Mouse (Mus musculus) neural tube, embryonic 15.5 days (tissue): Measurements from ENCODE around the gene Mrgprh. TPM values are rescaled to one million over a fixed set of nuclear protein-coding genes. Genes with fewer than 3 reads are reported as not detected.

Experiments
- ATAC-seq: fragments of 200-750 bp; cut with Nextera tagmentation; 2 replicates; pipeline ENCODE4 v1.8.0; 2017; ENCODE audit warnings: mild to moderate bottlenecking, moderate TSS enrichment, moderate library complexity; ENCODE audit not compliant: low FRiP score
- H3K27ac ChIP-seq: fragments of 300-500 bp; sonication (generic); replicated peaks from 2 replicates; pipeline ENCODE4 v1.5.1; 2015; ENCODE audit warnings: mild to moderate bottlenecking, inconsistent platforms
- H3K27me3 ChIP-seq: fragments of 300-500 bp; sonication (generic); replicated peaks from 2 replicates; pipeline ENCODE4 v1.6.1; 2015; ENCODE audit warnings: inconsistent platforms
- H3K36me3 ChIP-seq: fragments of 300-500 bp; sonication (generic); 2 replicates; pipeline ENCODE4 v1.6.1; 2015; ENCODE audit warnings: inconsistent platforms
- H3K4me1 ChIP-seq: fragments of 300-500 bp; sonication (generic); 2 replicates; pipeline ENCODE4 v1.6.1; 2015; ENCODE audit warnings: inconsistent platforms
- H3K4me2 ChIP-seq: fragments of 300-500 bp; sonication (generic); 2 replicates; pipeline ENCODE4 v1.6.1; 2015; ENCODE audit warnings: inconsistent platforms, mild to moderate bottlenecking, moderate library complexity
- H3K4me3 ChIP-seq: fragments of 300-500 bp; sonication (generic); replicated peaks from 2 replicates; pipeline ENCODE4 v1.5.1; 2015; ENCODE audit warnings: mild to moderate bottlenecking, inconsistent platforms
- H3K9ac ChIP-seq: fragments of 300-500 bp; sonication (generic); replicated peaks from 2 replicates; pipeline ENCODE4 v1.6.1; 2015; ENCODE audit warnings: mild to moderate bottlenecking, inconsistent platforms
- H3K9me3 ChIP-seq: fragments of 300-500 bp; sonication (generic); replicated peaks from 2 replicates; pipeline ENCODE4 v1.6.1; 2016; ENCODE audit warnings: inconsistent platforms
- WGBS: fragments of 180-500 bp; shearing (Covaris S2); methylation state at CpG from one replicate; pipeline ENCODE4 v1.1.7; 2015; ENCODE audit warnings: mixed read lengths; 5-methylcytosine and 5-hydroxymethylcytosine counted together
- polyA plus RNA-seq: library from polyadenylated mRNA; unstranded; fragments of >200 nt; fragmentation: Nextera tagmentation; extraction: Ambion mirVana; gene quantifications from 2 replicates; pipeline ENCODE4 v1.2.1, GENCODE M21; 2015

Mrgprh gene
- not detected in 2 replicates for polyA plus RNA-seq

- Histone ChIP-seq H3K4me2 (no peak within 1 kb of the TSS), H3K4me1 (peaks cover 17% of the 10 kb centered on the region), H3K27me3 (no peaks in the 10 kb centered on the region; the same call in 1 of the 2 replicates), H3K4me3 (no peak within 1 kb of the TSS), H3K27ac (no peak within 1 kb of the TSS), H3K9me3 (no peaks in the 10 kb centered on the region), H3K9ac (no peak within 1 kb of the TSS), H3K36me3 (no peaks in the 10 kb centered on the region)
- WGBS: 84% methylated on average over 5 of the region's 5 CpGs
- no peak for ATAC-seq
Measured at GRCm38 (mm10) chr17:12875734-12876133, at the start of gene Mrgprh. TSS of gene Mrgprh (plus strand) at chr17:12876034.

DNA sequence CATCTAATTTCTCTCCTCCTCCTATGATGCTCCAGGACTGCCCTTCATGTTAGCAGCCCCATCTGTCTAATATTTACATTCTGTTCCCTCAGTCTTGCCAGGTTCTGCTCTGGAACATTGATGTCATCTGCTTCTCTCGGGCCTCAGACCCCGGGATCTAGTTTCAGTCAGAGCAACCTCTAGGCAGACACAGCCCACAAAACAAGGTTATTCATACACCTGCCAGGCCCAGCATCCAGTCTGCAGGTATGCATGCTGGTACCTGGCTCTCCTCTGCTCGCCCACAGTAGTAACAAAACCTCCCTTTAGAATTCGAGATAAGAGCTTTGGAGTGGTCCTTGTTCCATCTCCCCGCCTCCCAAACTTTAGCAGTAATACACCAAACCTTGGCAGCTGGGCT lies 45.5 kb upstream of the Mrgprh start:
- Histone ChIP-seq H3K9me3 (no peaks in the 10 kb centered on the region), H3K9ac (no peak overlapping the region), H3K4me1 (no peaks in the 10 kb centered on the region), H3K4me2 (no peak overlapping the region), H3K4me3 (no peak overlapping the region), H3K27me3 (no peaks in the 10 kb centered on the region), H3K27ac (no peak overlapping the region), H3K36me3 (no peaks in the 10 kb centered on the region)
- WGBS: 80% methylated on average over 5 of the region's 5 CpGs
- ATAC-seq: no peak

- Histone ChIP-seq H3K27ac (no peak overlapping the region), H3K9me3 (no peaks in the 10 kb centered on the region), H3K4me2 (no peak overlapping the region), H3K4me3 (no peak overlapping the region), H3K27me3 (no peaks in the 10 kb centered on the region), H3K4me1 (no peaks in the 10 kb centered on the region), H3K9ac (no peak overlapping the region), H3K36me3 (no peaks in the 10 kb centered on the region)
- no peak for ATAC-seq
- WGBS: 93% methylated on average over 3 of the region's 3 CpGs
Measured at GRCm38 (mm10) chr17:12832231-12832630, 43.6 kb upstream of the Mrgprh start.

- Histone ChIP-seq H3K27me3 (no peaks in the 10 kb centered on the region), H3K4me3 (no peak overlapping the region), H3K9ac (no peak overlapping the region), H3K9me3 (no peaks in the 10 kb centered on the region), H3K4me2 (no peak overlapping the region), H3K36me3 (no peaks in the 10 kb centered on the region), H3K27ac (no peak overlapping the region), H3K4me1 (no peaks in the 10 kb centered on the region)
- 98% methylated on average over 4 of the region's 4 CpGs for WGBS
- ATAC-seq: no peak
Measured at GRCm38 (mm10) chr17:12832657-12833056, 43.2 kb upstream of the Mrgprh start.

DNA sequence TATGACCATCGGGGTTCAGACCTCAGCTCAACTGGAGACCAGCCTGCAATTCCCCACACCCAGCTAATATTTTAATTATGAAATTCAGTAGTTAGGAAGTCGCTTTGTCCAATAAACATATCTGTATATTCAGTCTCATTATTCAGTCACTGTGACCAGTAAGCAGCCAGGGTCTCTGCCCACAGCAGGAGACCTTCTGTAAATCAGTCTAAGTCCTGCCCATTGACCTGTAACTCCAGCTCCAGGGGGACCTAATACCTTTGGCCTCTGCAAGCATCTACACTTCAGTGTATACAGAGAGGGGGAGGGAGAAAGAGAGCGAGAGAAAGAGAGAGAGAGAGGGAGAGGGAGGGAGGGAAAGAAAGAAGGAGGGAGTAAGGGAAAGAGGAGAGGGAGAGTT lies 41.5 kb upstream of the Mrgprh start:
- H3K27me3 ChIP-seq: no peaks in the 10 kb centered on the region
- no peaks in the 10 kb centered on the region for H3K36me3 ChIP-seq
- no peak overlapping the region for H3K27ac ChIP-seq
- 83% methylated on average over 3 of the region's 3 CpGs for WGBS
- H3K9ac ChIP-seq: no peak overlapping the region
- H3K4me1 ChIP-seq: no peaks in the 10 kb centered on the region; the same call in 1 of the 2 replicates
- ATAC-seq: no peak
- no peaks in the 10 kb centered on the region for H3K9me3 ChIP-seq
- H3K4me2 ChIP-seq: no peak overlapping the region
- H3K4me3 ChIP-seq: no peak overlapping the region

DNA sequence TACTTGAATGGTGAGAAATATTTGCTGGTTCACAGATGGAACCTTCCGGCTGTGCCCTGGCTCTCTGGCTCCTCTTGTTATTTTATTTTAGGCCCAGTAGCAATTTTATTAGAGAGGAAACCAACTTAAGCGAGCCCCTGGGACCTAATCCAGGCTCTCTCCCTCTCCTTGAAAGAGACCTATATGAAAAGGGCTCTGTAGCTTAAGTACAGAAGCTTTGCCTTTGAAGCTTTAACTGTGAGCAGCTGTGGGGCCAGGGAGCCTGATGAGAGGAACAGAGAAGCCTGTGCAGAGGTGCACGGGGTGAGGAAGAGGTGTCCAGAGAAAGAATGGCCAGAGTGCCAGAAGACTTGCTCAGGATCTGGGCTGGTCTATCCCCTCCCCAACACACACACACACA lies 41.0 kb upstream of the Mrgprh start:
- no peak overlapping the region for H3K27ac ChIP-seq
- WGBS: 66% methylated on average over 3 of the region's 3 CpGs
- H3K9ac ChIP-seq: no peak overlapping the region
- peaks cover 2% of the 10 kb centered on the region; the same call in 1 of the 2 replicates for H3K4me1 ChIP-seq
- H3K4me3 ChIP-seq: no peak overlapping the region
- no peaks in the 10 kb centered on the region for H3K36me3 ChIP-seq
- no peaks in the 10 kb centered on the region for H3K9me3 ChIP-seq
- no peak overlapping the region for H3K4me2 ChIP-seq
- no peak for ATAC-seq
- H3K27me3 ChIP-seq: no peaks in the 10 kb centered on the region

- 93% methylated on average over 5 of the region's 5 CpGs for WGBS
- no peak for ATAC-seq
- no peak overlapping the region for H3K27ac ChIP-seq
Measured at GRCm38 (mm10) chr17:12835738-12836137, 40.1 kb upstream of the Mrgprh start.

DNA sequence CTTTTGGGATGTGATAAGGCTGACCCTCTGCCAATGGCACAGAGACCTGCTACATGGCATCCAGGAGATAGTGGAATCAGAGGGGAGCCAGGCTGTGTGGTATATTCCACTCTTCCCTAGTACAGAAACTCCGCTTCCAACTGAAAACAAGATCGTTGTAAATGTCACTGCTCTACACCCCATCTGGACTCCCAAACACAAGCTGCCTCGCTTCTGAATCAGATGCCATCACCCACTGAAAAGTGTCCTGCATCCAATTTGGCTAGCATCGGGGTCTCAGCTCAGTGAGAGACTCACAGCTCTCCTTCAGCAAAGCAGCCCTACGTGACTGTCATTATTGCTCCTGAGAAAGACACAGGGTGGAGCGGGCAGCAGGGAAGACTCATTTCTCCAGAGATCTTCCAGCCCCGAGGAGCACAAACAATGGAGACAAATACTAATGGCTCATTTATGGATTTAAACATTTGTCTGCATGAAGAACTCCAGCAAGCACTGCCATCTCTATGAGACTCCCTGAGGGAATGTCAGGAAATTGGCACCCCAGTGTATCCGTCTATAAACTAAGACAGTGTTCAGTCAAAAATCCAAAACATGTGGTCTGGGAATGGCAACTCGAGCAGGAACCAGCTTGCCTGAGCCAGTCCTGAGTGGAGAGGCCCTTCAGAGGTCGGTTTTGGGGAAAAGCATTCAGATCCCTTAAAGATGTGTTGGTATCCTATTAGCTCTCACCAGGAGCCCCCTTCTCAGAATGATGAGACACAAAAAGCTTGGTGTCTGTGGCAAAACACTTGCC lies 36.2 kb upstream of the Mrgprh start:
- Histone ChIP-seq H3K27ac (no peak overlapping the region), H3K4me2 (no peak overlapping the region), H3K4me1 (peaks cover 2% of the 10 kb centered on the region; the same call in 1 of the 2 replicates), H3K27me3 (no peaks in the 10 kb centered on the region), H3K9me3 (no peaks in the 10 kb centered on the region), H3K36me3 (no peaks in the 10 kb centered on the region), H3K9ac (no peak overlapping the region), H3K4me3 (no peak overlapping the region)
- ATAC-seq: no peak
- WGBS: 64% methylated on average over 10 of the region's 10 CpGs

More at GRCm38 (mm10) chr17:12835738-12836137, 40.1 kb upstream of the Mrgprh start:
- H3K4me2 ChIP-seq: no peak overlapping the region
- peaks cover 2% of the 10 kb centered on the region; the same call in 1 of the 2 replicates for H3K4me1 ChIP-seq
- no peak overlapping the region for H3K9ac ChIP-seq
- no peak overlapping the region for H3K4me3 ChIP-seq
- H3K9me3 ChIP-seq: no peaks in the 10 kb centered on the region
- H3K36me3 ChIP-seq: no peaks in the 10 kb centered on the region
- H3K27me3 ChIP-seq: no peaks in the 10 kb centered on the region

DNA sequence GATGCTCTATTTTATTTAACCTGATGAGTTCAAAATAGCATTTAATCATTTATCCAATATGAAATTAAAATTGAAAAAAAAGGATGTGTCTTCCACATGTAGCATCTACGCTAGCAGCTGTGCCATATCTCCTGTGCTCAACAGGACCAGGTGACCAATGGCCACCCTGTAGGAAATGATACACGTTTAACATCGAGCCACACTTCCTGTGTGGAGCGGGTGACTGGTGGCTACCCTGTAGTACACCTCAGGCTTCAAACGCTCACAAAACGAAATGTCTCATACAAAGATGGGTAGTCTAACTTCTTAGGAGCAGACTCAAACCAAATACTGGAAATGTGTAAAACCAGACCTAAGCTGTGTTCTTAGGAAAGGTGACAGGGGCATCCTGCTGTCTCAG lies 32.0 kb upstream of the Mrgprh start:
- WGBS: 89% methylated on average over 6 of the region's 6 CpGs
- Histone ChIP-seq H3K9ac (no peak overlapping the region), H3K27ac (no peak overlapping the region), H3K4me3 (no peak overlapping the region), H3K4me2 (no peak overlapping the region), H3K4me1 (peaks cover 2% of the 10 kb centered on the region), H3K36me3 (no peaks in the 10 kb centered on the region), H3K9me3 (no peaks in the 10 kb centered on the region), H3K27me3 (no peaks in the 10 kb centered on the region)
- ATAC-seq: no peak

DNA sequence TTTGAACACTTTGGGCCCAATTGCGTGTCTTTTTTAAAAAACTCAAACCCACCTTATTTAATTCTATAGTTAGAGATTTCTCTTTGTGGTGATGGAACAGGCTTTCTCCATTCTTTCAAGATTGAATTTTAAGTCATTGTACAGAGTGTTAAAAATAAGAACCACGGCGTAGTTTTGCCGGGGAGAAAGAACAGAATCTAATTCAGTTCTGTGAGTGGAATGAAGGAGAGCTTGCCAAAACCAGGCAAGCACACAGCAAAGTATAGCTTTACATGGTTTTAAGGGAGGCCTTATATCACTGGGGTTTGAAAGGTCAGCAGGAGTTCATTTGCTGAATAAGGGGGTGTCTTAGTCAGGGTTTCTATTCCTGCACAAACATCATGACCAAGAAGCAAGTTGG lies 31.3 kb upstream of the Mrgprh start:
- Histone ChIP-seq H3K4me1 (peaks cover 2% of the 10 kb centered on the region), H3K4me3 (no peak overlapping the region), H3K9ac (no peak overlapping the region), H3K36me3 (no peaks in the 10 kb centered on the region), H3K27me3 (no peaks in the 10 kb centered on the region), H3K4me2 (no peak overlapping the region), H3K9me3 (no peaks in the 10 kb centered on the region), H3K27ac (no peak overlapping the region)
- WGBS: 86% methylated on average over 4 of the region's 4 CpGs
- no peak for ATAC-seq

DNA sequence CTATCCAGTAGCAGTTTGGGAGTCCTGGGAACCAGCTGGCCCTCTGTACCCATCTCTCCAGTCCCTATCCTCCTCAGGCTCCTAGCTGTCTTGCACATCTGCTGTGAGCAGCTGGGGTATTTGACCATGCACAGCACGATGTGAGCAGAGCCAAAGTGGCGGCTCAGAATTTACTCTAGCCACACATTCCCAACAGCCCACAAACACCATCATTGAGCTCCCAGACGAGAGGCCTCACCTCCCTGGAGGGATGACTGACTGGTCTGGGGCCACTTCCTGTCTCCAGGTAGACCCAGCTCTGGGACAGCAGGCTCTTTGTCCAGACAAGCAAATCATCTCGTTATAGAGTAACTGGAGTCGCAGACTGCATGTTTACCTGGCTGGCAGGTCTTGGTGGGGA lies 30.0 kb upstream of the Mrgprh start:
- H3K4me3 ChIP-seq: no peak overlapping the region

GRCm38 (mm10) chr17:12846474-12846873 lies 29.4 kb upstream of the Mrgprh start:
- Histone ChIP-seq H3K4me2 (no peak overlapping the region), H3K27ac (no peak overlapping the region), H3K27me3 (no peaks in the 10 kb centered on the region), H3K4me3 (no peak overlapping the region), H3K9me3 (no peaks in the 10 kb centered on the region), H3K36me3 (no peaks in the 10 kb centered on the region), H3K4me1 (no peaks in the 10 kb centered on the region; the same call in 1 of the 2 replicates), H3K9ac (no peak overlapping the region)
- ATAC-seq: no peak
- 76% methylated on average over 5 of the region's 5 CpGs for WGBS

More for the DNA sequence above, 30.0 kb upstream of the Mrgprh start:
- no peak overlapping the region; the same call in 1 of the 2 replicates for H3K27ac ChIP-seq
- H3K36me3 ChIP-seq: no peaks in the 10 kb centered on the region
- no peaks in the 10 kb centered on the region for H3K27me3 ChIP-seq
- H3K4me1 ChIP-seq: no peaks in the 10 kb centered on the region; the same call in 1 of the 2 replicates
- H3K9me3 ChIP-seq: no peaks in the 10 kb centered on the region
- no peak overlapping the region for H3K9ac ChIP-seq
- no peak overlapping the region for H3K4me2 ChIP-seq
- WGBS: 49% methylated on average over 5 of the region's 5 CpGs
- ATAC-seq: no peak
